Mouse (Mus musculus): ENCODE results near the gene Gm21663. TPM values are rescaled to one million over a fixed set of nuclear protein-coding genes. Genes with fewer than 3 reads are reported as not detected.

The Gm21663 gene
- polyA plus RNA-seq, 1 experiment from 2014 or later: not detected

- no peaks in the 10 kb centered on the region for H3K36me3 ChIP-seq (ENCODE audit: control insufficient read depth, insufficient read depth, low read length)
- H3K27me3 ChIP-seq (ENCODE audit: control insufficient read depth, insufficient read depth, low read length): no peaks in the 10 kb centered on the region
- no peaks in the 10 kb centered on the region for H3K4me1 ChIP-seq (ENCODE audit: control insufficient read depth, insufficient read depth, low read length)
- 50% methylated on average over 3 of the region's 3 CpGs for WGBS
- no peak overlapping the region for H3K4me2 ChIP-seq (ENCODE audit: low read depth, low read length)
- H3K27ac ChIP-seq (ENCODE audit: low read length): no peak overlapping the region
- no peak for ATAC-seq (ENCODE audit: insufficient read depth, low FRiP score)
- H3K9me3 ChIP-seq (replicated peaks; ENCODE audit: control insufficient read depth, low read length): no peaks in the 10 kb centered on the region
- no peak overlapping the region for H3K4me3 ChIP-seq (replicated peaks; ENCODE audit: low read length)
- no peak overlapping the region for H3K9ac ChIP-seq (ENCODE audit: low read length)
Measured at GRCm38 (mm10) chr5:25886708-25887107, 55.5 kb downstream of the Gm21663 start.

Other genes with a start within 250 kb of the Gm21663 start
- gene Xrcc2, start 236.6 kb downstream of the Gm21663 start, polyA plus RNA-seq (2015; fragmentation: Nextera tagmentation; extraction: Ambion mirVana): 7.2 TPM in 2 replicates
- gene Actr3b, start 182.4 kb downstream of the Gm21663 start, polyA plus RNA-seq (2015; fragmentation: Nextera tagmentation; extraction: Ambion mirVana): 3.7 and 4.5 TPM in 2 replicates
- gene Gm21671, start 12.0 kb upstream of the Gm21663 start, polyA plus RNA-seq (2015; fragmentation: Nextera tagmentation; extraction: Ambion mirVana): 0.10 TPM in 1 of 2 replicates, not detected in the other
- 0.08 and 0.11 TPM in 2 replicates for gene Gm21680, start 30.3 kb upstream of the Gm21663 start, polyA plus RNA-seq (2015; fragmentation: Nextera tagmentation; extraction: Ambion mirVana)
- gene Gm21698, start 46.3 kb upstream of the Gm21663 start, polyA plus RNA-seq (2015; fragmentation: Nextera tagmentation; extraction: Ambion mirVana): 0.09 and 0.16 TPM in 2 replicates
- gene Gm1979, start 62.4 kb upstream of the Gm21663 start, polyA plus RNA-seq (2015; fragmentation: Nextera tagmentation; extraction: Ambion mirVana): 0.21 TPM in 1 of 2 replicates, not detected in the other
- not detected in 2 replicates for gene Gm5862, start 80.5 kb upstream of the Gm21663 start, polyA plus RNA-seq (2015; fragmentation: Nextera tagmentation; extraction: Ambion mirVana)
- gene Speer4a, start 97.2 kb upstream of the Gm21663 start, polyA plus RNA-seq (2015; fragmentation: Nextera tagmentation; extraction: Ambion mirVana): 0.09 TPM in 1 of 2 replicates, not detected in the other
- gene Gm7347, start 116.2 kb upstream of the Gm21663 start, polyA plus RNA-seq (2015; fragmentation: Nextera tagmentation; extraction: Ambion mirVana): not detected in 2 replicates
- not detected in 2 replicates for gene Gm10471, start 146.9 kb upstream of the Gm21663 start, polyA plus RNA-seq (2015; fragmentation: Nextera tagmentation; extraction: Ambion mirVana)
- 0.05 TPM in 1 of 2 replicates, not detected in the other for gene 5031410I06Rik, start 163.0 kb upstream of the Gm21663 start, polyA plus RNA-seq (2015; fragmentation: Nextera tagmentation; extraction: Ambion mirVana)
- gene Gm10220, start 179.0 kb upstream of the Gm21663 start, polyA plus RNA-seq (2015; fragmentation: Nextera tagmentation; extraction: Ambion mirVana): 0.07 TPM in 1 of 2 replicates, not detected in the other